Mouse (Mus musculus) brain, adult 2 months (tissue): ENCODE measurements around the gene Eif1b.
"Not testable (repeated sequence)": the region's sequence is repeated elsewhere in the genome, so short reads cannot be mapped to it uniquely, and the experiment has no call there.

Source experiments
- DNase-seq: peaks from one replicate; pipeline ENCODE4 v3.0.0; 2011; ENCODE audit warnings: low read depth, low spot score

The Eif1b gene

DNA sequence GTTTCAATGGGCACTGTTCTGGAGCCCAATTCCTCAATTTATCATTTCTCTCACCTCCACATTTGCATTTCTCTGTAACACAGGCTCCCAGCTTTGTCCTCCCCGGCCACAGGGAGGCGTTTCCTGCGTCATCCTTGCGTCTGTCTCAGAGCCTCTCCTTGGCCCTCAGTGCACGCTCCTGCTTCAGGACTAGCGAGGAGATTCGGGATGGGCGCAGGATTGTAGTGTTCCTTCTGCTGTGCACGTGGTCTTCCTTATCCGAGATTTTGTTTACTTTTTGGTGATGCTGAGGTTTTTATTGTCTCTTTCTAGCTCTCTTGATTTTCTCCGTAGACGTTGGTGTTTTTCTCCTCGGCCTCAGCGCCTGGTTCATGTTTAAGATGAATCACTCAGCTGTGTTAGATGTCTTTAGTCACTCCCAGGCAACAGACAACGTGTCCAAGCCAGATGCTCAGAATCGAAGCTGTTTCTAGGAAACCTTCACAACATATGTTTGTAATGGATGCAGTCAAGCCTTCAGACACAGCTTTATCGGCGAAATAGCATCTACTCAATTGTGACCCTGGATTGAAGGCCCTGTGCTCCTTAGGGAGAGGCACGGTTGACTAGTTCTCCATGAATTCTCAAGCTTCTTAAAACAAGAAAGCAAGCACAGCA is 27.6 kb downstream of the Eif1b start:
- peak; percentile 79 for DNase-seq

DNA sequence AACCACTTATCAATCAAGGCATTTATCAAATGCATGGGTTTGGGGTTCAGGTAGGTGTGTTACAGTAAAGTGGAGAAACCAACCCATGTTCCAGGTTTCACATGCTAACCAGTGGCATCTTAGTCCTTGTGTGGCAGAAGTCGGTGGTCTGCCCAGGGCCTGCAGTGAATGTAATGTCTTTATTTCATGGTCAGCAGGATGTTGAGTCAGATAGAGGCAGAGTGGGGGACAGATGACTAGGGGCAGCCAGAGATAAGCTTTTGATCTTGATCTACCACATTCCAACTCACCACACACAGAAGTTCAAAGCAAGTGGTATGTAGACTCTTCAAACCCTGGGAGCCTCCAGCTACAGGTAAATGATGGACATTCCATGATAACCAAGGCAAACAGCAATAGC is 29.1 kb downstream of the Eif1b start:
- no peak for DNase-seq

DNA sequence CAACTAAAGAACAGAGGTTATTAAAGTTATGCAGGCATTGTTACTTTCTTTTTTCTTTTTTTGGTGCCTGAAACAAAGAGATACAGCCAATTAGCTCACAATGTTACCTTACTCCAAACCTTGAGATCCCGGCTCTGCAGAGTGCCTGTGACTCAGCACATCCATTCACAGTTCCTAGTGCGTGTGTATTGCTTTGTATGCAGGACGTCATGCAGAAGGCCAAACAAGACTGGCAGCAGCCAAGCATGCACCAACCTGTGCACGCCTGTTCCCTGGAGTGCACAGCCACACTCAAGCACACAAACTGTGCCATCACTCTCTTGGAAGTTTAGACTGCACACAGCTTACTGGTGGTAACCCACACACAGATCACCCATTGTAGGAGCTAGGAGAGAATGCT is 35.2 kb downstream of the Eif1b start:
- DNase-seq: peak; percentile 26

DNA sequence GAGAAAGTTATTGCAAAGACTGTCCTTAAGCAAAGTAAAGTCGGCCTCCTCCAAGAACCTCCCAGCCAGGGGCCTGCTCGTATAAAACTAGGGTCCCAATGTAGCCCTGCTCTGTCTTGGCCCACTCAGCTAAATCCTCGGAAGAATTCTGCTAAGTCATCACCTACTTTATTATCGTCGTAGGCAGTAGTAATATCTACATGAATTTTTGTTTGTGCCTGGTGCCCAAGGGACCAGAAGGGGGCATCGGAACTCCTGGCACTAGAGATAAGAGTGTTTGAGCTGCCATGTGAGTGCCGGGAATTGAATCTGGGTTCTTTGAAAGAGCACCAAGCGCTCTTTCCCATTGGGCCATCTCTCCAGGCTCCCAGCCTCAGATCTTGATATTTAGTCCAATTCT is 35.9 kb downstream of the Eif1b start:
- no peak for DNase-seq

DNA sequence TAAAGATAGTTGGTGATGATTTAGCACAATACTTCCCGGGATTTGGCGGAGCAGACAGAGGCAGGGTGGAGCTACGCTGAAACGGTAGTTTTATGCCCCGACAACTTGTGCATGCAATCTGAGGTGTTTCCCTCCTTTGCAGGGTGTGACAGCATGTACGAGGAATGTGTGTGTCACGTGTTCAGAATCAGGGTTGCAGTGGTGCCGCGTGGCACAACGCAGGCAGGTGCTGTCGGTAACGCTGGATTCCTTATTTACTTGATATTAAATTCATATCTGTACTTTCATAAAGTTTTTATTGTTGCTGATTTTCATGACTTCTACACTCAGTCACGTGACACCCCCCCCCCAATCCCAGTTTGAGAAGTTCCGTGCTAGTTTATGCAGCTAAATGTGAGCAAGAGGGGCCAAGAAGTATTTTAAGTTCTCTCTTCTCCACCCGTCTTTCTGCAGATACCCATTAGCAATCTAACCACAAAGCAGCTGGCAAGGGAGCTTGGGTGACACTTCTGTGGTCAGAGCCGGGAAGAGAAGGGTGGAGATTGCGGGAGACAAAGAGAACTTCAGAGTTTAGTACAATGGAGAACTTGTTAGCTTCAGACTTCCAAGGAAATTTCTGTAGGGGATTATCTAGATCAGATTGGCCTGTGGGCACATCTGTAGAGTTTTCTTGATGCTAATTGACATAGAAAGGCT is 36.9 kb downstream of the Eif1b start:
- no peak for DNase-seq

DNA sequence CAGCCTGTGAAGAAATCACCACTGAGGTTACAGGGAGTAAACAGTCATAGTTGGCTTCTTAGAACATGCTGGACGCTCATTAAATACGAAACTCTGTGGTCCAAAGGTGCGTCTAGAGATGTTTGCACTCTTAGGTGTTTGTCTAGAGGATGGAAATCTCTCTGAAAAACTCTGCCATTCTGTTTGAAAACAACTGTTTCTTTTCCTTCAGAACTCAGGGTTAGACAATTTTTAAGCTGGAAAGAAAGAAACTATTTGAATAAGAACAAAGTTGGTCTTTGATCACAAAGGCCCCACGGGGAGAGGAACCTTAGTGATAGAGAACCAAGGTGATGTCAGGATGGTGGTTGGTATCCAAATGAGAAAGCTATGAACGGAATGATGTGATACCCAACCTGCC is 38.4 kb downstream of the Eif1b start:
- no peak for DNase-seq

DNA sequence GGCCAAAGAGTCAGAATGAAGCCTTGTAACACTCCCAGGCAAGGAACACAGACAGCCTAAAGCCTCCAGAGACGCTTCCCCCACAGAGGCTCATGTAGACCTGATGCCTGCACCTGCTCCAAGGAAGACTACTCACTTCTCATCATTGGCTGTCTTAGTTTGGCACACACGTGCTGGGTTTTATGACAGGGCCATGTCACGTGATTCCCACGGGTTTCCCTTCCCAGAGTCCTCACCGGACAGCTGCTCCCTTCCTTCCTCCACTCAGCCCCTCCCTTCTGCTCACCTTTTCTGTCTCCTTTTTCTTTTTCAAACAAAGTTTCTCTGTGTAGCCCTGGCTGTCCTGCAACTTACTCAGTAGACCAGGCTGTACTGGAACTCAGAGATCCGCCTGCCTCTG is 40.0 kb downstream of the Eif1b start:
- DNase-seq: no peak

DNA sequence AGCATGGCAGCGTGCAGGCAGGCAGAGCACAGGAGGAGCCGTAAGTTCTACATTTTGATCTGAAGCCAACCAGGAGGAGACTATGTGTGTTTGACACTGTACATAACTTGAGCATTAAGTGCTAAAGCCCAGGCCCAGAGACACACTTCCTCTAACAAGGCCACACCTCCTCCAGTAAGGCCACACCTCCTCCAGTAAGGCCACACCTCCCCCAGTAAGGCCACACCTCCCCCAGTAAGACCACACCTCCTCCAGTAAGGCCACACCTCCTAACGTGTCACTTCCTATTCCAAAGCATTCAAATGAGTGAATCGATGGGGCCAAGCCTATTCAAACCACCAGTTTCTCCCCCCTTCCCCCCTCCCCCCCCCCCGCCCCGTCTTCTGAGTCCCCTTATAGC is 40.7 kb downstream of the Eif1b start:
- no peak for DNase-seq

DNA sequence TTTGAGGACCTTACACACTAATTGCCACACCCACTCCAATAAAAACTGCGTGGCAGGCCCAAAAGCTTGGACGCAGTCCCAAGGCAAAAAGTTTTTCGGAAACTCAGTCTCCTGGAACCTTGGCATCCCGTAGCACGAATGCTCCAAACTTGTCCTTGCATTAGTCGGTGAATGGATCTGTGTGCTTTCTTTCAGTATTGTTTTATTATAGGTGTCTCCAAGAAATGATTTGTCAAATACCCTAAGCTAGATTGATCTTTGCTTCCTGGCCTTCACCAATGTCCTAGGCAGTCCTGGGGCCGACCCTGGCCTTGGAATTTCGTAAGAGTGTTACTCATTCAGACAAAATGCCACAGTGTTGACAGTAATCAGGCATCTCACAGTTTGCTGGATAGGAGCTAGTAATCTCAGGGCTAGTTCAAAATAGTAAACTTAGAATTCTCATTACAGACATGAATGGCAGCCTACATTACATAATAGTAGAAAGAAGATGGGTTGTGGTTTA is 41.5 kb downstream of the Eif1b start:
- not testable (repeated sequence) for DNase-seq

DNA sequence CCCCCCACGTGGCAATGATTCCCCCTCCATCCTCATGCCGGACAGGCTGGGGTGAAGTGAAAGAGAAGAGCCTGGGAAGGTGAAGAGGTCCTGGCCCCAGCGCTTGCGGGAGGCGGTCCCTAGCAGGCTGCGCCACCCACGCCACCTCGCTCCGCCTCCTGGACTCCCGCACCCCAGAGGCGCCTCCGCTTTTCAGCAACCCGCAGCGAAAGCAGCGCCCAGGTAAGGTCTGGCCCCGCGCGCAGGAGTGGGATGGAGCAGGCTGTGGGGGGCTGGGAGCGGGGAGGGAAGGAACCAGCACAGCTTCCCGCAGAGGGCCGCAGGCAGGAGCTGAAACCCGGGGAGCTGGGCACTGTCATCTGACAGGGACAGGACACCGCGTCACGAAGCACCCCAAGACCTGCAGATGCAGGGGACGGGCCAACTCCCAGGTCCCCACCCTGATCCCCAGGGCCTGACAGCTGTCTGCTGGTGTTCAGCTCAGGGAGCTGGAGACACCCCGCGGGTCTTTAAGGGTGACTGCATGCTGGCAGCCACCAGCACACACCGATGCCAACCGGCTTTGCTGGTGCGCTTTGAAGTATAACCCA is 47.7 kb downstream of the Eif1b start, which contains the start of gene Entpd3:
Gene Entpd3, plus strand, starts transcription at position 157 of the 590 bp plus-strand sequence.
- DNase-seq: peak; percentile 50

DNA sequence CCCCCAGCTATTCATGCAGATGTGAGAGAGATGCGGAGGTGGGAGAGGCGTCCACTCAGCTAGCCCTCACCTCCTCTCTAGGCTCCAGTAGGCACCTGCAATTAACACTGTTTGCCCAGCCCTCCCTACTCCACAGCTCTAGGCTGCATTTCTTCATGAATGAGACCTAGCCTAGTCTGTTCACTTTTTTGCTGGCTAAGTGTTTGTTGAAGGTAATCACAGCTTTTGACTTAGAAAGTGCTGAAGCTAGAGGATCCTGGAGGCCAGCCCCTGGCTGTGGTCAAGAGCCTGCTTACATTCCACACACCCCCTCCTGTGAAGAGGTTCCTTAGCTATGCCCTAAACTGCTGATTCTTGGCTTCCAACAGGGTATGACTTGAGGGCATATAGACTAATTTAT is 49.4 kb downstream of the Eif1b start:
- no peak for DNase-seq

DNA sequence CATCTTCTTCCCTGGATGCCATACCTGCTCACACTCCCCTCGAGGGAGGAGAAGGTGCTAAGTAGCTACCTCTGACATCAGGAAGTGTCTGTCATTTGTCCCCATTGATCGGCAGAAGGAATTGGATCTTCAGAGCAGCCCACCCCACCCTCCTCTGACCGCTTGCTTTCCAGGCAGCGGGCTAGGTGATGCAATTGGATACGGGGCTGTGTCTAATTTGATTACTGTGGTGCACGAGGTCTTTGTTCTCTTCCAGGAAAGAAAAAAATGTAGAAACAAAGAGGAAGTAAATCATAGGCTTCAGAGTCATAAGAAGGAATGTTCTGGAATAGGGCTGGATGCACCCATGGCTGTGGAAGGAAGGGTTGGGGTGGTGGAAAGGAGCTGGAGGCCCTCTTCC is 50.2 kb downstream of the Eif1b start:
- DNase-seq: no peak
